Mouse (Mus musculus): ENCODE data around the gene Pard3. TPM values are rescaled to one million over a fixed set of nuclear protein-coding genes. Genes with fewer than 3 reads are reported as not detected.
A peak's percentile ranks its signal among the peaks of the same experiment; 100 is the strongest.

Pard3 gene
- total and polyA plus RNA-seq, 2 experiments from 2014 or later, result 11.9 to 29.7 TPM

DNA sequence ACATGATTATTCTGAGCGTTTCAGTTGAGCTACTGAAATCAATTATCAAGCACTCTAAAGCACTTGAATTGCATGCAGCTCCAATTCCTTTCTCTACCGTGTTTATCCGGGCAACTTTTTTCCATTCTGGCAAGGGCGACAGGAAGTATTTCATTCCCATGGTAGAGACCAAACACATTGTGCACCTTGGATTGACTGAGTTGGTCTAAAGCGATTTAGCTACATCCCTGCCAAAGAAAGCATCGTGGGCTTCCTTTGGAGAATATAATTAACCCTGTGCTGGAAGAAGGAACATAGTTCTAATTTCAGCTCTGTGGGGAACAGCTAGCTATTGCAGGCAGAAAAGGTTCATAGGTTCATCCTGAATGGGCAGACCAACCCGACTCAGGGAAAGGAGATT, 480.0 kb downstream of the Pard3 start:
- H3K9ac ChIP-seq (replicated peaks; ENCODE audit: low read length, poor library complexity, severe bottlenecking), result no peak overlapping the region
- no peaks in the 10 kb centered on the region for H3K4me1 ChIP-seq (ENCODE audit: insufficient read depth, low read length)
- no peaks in the 10 kb centered on the region for H3K9me3 ChIP-seq (ENCODE audit: low read length)
- H3K27me3 ChIP-seq (ENCODE audit: insufficient read depth, low read length), result no peaks in the 10 kb centered on the region
- no peaks in the 10 kb centered on the region for H3K36me3 ChIP-seq (ENCODE audit: insufficient read depth, low read length)
- H3K4me2 ChIP-seq (ENCODE audit: low read depth, low read length, poor library complexity, severe bottlenecking), result no peak overlapping the region
- 53% methylated on average over 7 of the region's 7 CpGs for WGBS
- H3K4me3 ChIP-seq (ENCODE audit: low read depth, low read length), result no peak overlapping the region
- no peak overlapping the region for H3K27ac ChIP-seq (ENCODE audit: low read depth, low read length)
- DNase-seq (ENCODE audit: low spot score) (peak; percentile 14), ATAC-seq (ENCODE audit: low FRiP score) (no peak)
- no peak for TF ChIP-seq CTCF (IDR thresholded peaks at IDR 0.05)

DNA sequence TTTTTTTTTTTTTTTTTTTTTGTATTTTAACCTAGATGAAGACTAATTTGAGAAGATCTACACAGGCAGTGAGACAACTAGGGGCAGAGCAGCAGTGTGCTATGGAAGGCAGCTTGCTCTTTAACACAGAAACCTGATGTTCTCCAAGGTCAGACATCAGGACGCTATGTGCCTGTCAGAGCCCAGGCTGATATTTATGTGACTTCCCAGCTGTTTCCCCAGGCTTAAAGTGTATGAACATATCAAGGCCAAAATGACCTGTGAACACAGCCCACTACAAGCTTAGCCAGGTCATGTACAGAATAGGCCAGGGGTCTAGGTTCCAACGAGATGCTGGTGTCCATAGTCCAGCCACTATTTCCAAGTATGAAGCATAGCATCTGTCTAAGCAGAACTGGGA, 482.5 kb downstream of the Pard3 start:
- no peak overlapping the region for H3K27ac ChIP-seq (ENCODE audit: low read depth, low read length)
- no peak for TF ChIP-seq CTCF (IDR thresholded peaks at IDR 0.05)
- no peak overlapping the region for H3K4me3 ChIP-seq (ENCODE audit: low read depth, low read length)
- no peak for ATAC-seq (ENCODE audit: low FRiP score)
- H3K36me3 ChIP-seq (ENCODE audit: insufficient read depth, low read length), result no peaks in the 10 kb centered on the region
- H3K27me3 ChIP-seq (ENCODE audit: insufficient read depth, low read length), result no peaks in the 10 kb centered on the region
- no peak overlapping the region for H3K9ac ChIP-seq (replicated peaks; ENCODE audit: low read length, poor library complexity, severe bottlenecking)
- no peak for DNase-seq (ENCODE audit: low spot score)
- 98% methylated on average over 2 of the region's 2 CpGs for WGBS
- no peak overlapping the region for H3K4me2 ChIP-seq (ENCODE audit: low read depth, low read length, poor library complexity, severe bottlenecking)
- no peaks in the 10 kb centered on the region for H3K9me3 ChIP-seq (ENCODE audit: low read length)
- H3K4me1 ChIP-seq (ENCODE audit: insufficient read depth, low read length), result no peaks in the 10 kb centered on the region

DNA sequence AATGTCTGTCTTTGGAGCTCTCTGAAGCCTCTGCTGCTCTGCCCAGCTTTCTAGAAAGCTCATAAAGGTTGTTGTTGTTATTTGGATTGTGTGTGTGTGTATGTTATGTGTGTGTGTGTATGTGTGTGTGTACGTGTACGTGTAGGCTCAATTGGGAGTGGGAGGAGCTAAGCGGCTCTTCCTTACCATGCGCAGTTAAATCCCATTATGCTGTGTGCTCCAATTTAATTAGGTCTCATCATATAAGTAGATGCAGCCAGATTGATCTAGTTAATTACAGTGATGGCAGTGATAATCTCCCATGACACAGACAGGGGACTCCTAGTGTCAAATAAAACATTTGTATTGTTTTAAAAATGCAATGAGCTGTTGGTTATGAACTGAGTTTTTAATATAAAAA, 487.2 kb downstream of the Pard3 start:
- no peak for TF ChIP-seq CTCF (IDR thresholded peaks at IDR 0.05)
- Histone ChIP-seq H3K27ac (ENCODE audit: low read depth, low read length) (no peak overlapping the region), H3K4me1 (ENCODE audit: insufficient read depth, low read length) (no peaks in the 10 kb centered on the region), H3K27me3 (ENCODE audit: insufficient read depth, low read length) (no peaks in the 10 kb centered on the region), H3K9ac (replicated peaks; ENCODE audit: low read length, poor library complexity, severe bottlenecking) (no peak overlapping the region), H3K36me3 (ENCODE audit: insufficient read depth, low read length) (no peaks in the 10 kb centered on the region), H3K4me2 (ENCODE audit: low read depth, low read length, poor library complexity, severe bottlenecking) (no peak overlapping the region), H3K9me3 (ENCODE audit: low read length) (no peaks in the 10 kb centered on the region), H3K4me3 (ENCODE audit: low read depth, low read length) (no peak overlapping the region)
- ATAC-seq (ENCODE audit: low FRiP score), result no peak
- 56% methylated on average over 4 of the region's 4 CpGs for WGBS
- DNase-seq (ENCODE audit: low spot score), result peak; percentile 46

DNA sequence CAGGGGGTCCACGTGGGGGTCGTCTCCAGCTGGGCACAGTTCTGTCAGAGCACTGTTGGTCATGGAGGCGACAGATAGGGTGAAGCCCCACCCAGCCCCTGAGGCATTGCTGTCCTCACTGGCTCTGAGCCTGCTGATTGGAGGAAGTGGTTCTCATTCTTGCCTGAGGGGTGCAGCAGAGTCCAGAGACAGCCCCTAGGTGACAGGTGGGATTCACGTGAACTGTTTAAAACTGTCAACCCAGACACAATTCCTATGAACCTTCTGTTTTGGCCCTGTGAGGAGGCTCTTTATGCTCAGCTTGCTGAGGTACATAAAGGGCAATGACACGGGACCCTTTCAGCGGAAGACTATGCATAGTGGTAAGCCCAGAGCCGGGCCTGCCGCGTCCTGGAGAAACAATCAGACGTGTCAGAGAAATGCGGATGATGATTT, 488.5 kb downstream of the Pard3 start:
- peak; percentile 65 for DNase-seq (ENCODE audit: low spot score)
- Histone ChIP-seq H3K36me3 (ENCODE audit: insufficient read depth, low read length) (no peaks in the 10 kb centered on the region), H3K4me1 (ENCODE audit: insufficient read depth, low read length) (no peaks in the 10 kb centered on the region), H3K4me2 (ENCODE audit: low read depth, low read length, poor library complexity, severe bottlenecking) (peak overlapping the region; percentile 23), H3K27me3 (ENCODE audit: insufficient read depth, low read length) (no peaks in the 10 kb centered on the region), H3K27ac (ENCODE audit: low read depth, low read length) (no peak overlapping the region), H3K4me3 (ENCODE audit: low read depth, low read length) (no peak overlapping the region), H3K9me3 (ENCODE audit: low read length) (no peaks in the 10 kb centered on the region), H3K9ac (replicated peaks; ENCODE audit: low read length, poor library complexity, severe bottlenecking) (no peak overlapping the region)
- 29% methylated on average over 11 of the region's 11 CpGs for WGBS
- TF ChIP-seq CTCF (IDR thresholded peaks at IDR 0.05), result peak; percentile 62
- ATAC-seq (ENCODE audit: low FRiP score), result peak; percentile 63; the same call in 1 of the 2 replicates

DNA sequence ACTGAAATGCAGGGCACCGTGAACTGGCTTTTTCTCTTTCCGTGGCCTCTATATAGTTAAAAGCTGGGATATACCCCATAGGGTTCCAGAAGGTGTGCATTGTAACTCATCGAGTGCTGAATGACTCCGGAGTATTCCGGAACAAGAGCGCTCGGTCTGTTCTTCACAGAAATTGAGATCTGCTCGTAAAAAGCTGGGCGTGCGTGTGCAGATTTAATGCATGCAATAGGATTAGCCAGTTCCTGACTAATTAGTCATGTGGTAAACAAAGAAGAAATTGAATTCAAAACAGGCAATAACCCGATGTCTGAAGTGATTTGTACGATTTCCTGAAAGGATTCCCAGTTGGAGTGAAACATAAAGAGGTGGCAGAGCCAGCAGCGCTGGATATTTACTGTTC, 489.1 kb downstream of the Pard3 start:
- H3K27me3 ChIP-seq (ENCODE audit: insufficient read depth, low read length), result no peaks in the 10 kb centered on the region
- no peak overlapping the region for H3K27ac ChIP-seq (ENCODE audit: low read depth, low read length)
- WGBS, result 39% methylated on average over 13 of the region's 13 CpGs
- DNase-seq (ENCODE audit: low spot score) (no peak), ATAC-seq (ENCODE audit: low FRiP score) (no peak)
- H3K36me3 ChIP-seq (ENCODE audit: insufficient read depth, low read length), result no peaks in the 10 kb centered on the region
- H3K9ac ChIP-seq (replicated peaks; ENCODE audit: low read length, poor library complexity, severe bottlenecking), result no peak overlapping the region
- no peak for TF ChIP-seq CTCF (IDR thresholded peaks at IDR 0.05)
- H3K4me2 ChIP-seq (ENCODE audit: low read depth, low read length, poor library complexity, severe bottlenecking), result peak overlapping the region; percentile 23; the same call in 1 of the 2 replicates
- no peaks in the 10 kb centered on the region for H3K9me3 ChIP-seq (ENCODE audit: low read length)
- no peak overlapping the region for H3K4me3 ChIP-seq (ENCODE audit: low read depth, low read length)
- H3K4me1 ChIP-seq (ENCODE audit: insufficient read depth, low read length), result no peaks in the 10 kb centered on the region

DNA sequence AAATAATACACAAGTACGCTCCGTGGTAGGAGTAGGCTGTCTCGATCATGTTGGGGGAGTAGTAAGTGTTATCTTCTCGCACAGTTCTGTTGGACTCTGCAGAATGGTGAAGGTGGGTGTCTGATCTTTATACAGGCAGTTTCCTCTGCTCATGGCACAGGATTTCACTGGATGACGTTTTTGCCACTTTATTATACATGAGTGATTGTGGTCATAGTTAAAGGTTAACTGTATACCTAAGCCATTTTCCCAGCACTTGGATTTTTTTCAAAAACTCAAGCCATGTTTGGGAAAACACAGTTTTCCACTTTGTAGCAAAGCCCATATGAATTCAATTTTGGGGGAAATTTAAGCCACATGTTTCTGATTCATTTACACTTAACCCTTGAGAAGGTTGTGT, 489.9 kb downstream of the Pard3 start:
- ATAC-seq (ENCODE audit: low FRiP score) (no peak), DNase-seq (ENCODE audit: low spot score) (no peak)
- H3K4me1 ChIP-seq (ENCODE audit: insufficient read depth, low read length), result no peaks in the 10 kb centered on the region
- H3K4me2 ChIP-seq (ENCODE audit: low read depth, low read length, poor library complexity, severe bottlenecking), result no peak overlapping the region
- no peak overlapping the region for H3K9ac ChIP-seq (replicated peaks; ENCODE audit: low read length, poor library complexity, severe bottlenecking)
- TF ChIP-seq CTCF (IDR thresholded peaks at IDR 0.05), result no peak
- H3K36me3 ChIP-seq (ENCODE audit: insufficient read depth, low read length), result no peaks in the 10 kb centered on the region
- 68% methylated on average over 5 of the region's 5 CpGs for WGBS
- no peak overlapping the region for H3K27ac ChIP-seq (ENCODE audit: low read depth, low read length)
- no peaks in the 10 kb centered on the region for H3K9me3 ChIP-seq (ENCODE audit: low read length)
- no peaks in the 10 kb centered on the region for H3K27me3 ChIP-seq (ENCODE audit: insufficient read depth, low read length)
- no peak overlapping the region for H3K4me3 ChIP-seq (ENCODE audit: low read depth, low read length)

Data from midbrain, postnatal 0 days (tissue).